9 mouse cellular contexts compared by ENCODE assay signal in genomic region chr5:120143941-120144340, GRCm38 (mm10). TPM values are rescaled to one million over a fixed set of nuclear protein-coding genes. Genes with fewer than 3 reads are reported as not detected.
DNase-seq lines count a peak whose midpoint lies in the region; ATAC-seq and TF ChIP-seq lines count a peak whose summit lies in the region.
"Had no signal": no experiment of that assay in that cellular context is flagged by ENCODE, and none has a peak within 500 bp of the region (broad histone marks: within the 10 kb centered on the region; RNA-seq: fewer than 3 reads in every experiment).

No protein-coding gene starts in this region.

- no peak for TF ChIP-seq EP300 in liver, embryonic 14.5 days (IDR thresholded peaks at IDR 0.05; ENCODE audit: low read depth)

- DNase-seq in kidney, postnatal 0 days (ENCODE audit: low spot score) = no peak
- no peak for DNase-seq in kidney, postnatal 14 days
- DNase-seq in B cell, adult 2 months = peak; percentile 44 to 54
- peak; percentile 47 for DNase-seq in ES-CJ7 (ENCODE audit: low read depth, low spot score)
- DNase-seq in liver, embryonic 14.5 days (ENCODE audit: low read depth in 3 of 3, low spot score in 3 of 3) = no peak
- DNase-seq in right cerebral cortex, postnatal 25 days = no peak
- no peak for DNase-seq in left cerebral cortex, postnatal 25 days (ENCODE audit: low spot score in 2 of 2)

- no peak overlapping the region for H3K4me3 ChIP-seq in kidney, postnatal 0 days (replicated peaks; ENCODE audit: low read depth, low read length)
- H3K4me3 ChIP-seq in liver, embryonic 14.5 days (ENCODE audit: insufficient read depth in 1 of 2, low read depth in 2 of 2, low read length in 2 of 2) = no peak overlapping the region
- H3K4me3 ChIP-seq: heart, embryonic 10.5 days had no signal

- WGBS in kidney, postnatal 0 days = 68% methylated on average over 7 of the region's 7 CpGs
- 50% methylated on average over 7 of the region's 7 CpGs for WGBS in liver, embryonic 14.5 days (ENCODE audit: insufficient replicate concordance)

- no peaks in the 10 kb centered on the region for H3K9me3 ChIP-seq in kidney, postnatal 0 days (replicated peaks; ENCODE audit: low read length)
- H3K9me3 ChIP-seq in liver, embryonic 14.5 days (ENCODE audit: control insufficient read depth, low read length) = no peaks in the 10 kb centered on the region
- H3K9me3 ChIP-seq: heart, embryonic 10.5 days had no signal

- peak; percentile 58 for TF ChIP-seq CTCF in kidney, postnatal 0 days (IDR thresholded peaks at IDR 0.05; ENCODE audit: low read depth)
- TF ChIP-seq CTCF in liver, embryonic 14.5 days (IDR thresholded peaks at IDR 0.05; ENCODE audit: low read depth) = peak; percentile 92

- intact Hi-C loops in left cerebral cortex, postnatal 25 days (cut with DNase I) = no loop called here

- no peak overlapping the region for H3K9ac ChIP-seq in kidney, postnatal 0 days (ENCODE audit: low read depth, low read length)
- H3K9ac ChIP-seq in liver, embryonic 14.5 days (replicated peaks) = no peak overlapping the region

- H3K36me3 ChIP-seq in kidney, postnatal 0 days (ENCODE audit: insufficient read depth, low read length) = peaks cover 18% of the 10 kb centered on the region
- peaks cover 8% of the 10 kb centered on the region for H3K36me3 ChIP-seq in liver, embryonic 14.5 days (replicated peaks; ENCODE audit: control insufficient read depth, insufficient read depth, low read depth)

- H3K27me3 ChIP-seq in kidney, postnatal 0 days (ENCODE audit: insufficient read depth, low read length) = no peaks in the 10 kb centered on the region
- no peaks in the 10 kb centered on the region for H3K27me3 ChIP-seq in liver, embryonic 14.5 days (ENCODE audit: control insufficient read depth, insufficient read depth, low read length)

- no peak overlapping the region for H3K4me2 ChIP-seq in kidney, postnatal 0 days (ENCODE audit: low read length)
- no peak overlapping the region for H3K4me2 ChIP-seq in liver, embryonic 14.5 days (ENCODE audit: low read depth)

- no peak overlapping the region for H3K27ac ChIP-seq in kidney, postnatal 0 days
- no peak overlapping the region; the same call in 1 of the 2 replicates for H3K27ac ChIP-seq in liver, embryonic 14.5 days

- no peaks in the 10 kb centered on the region for H3K4me1 ChIP-seq in kidney, postnatal 0 days (replicated peaks; ENCODE audit: insufficient read depth, low read length)
- H3K4me1 ChIP-seq in liver, embryonic 14.5 days (replicated peaks; ENCODE audit: control insufficient read depth in 2 of 2, insufficient read depth in 2 of 2, low read length in 1 of 2) = peaks cover 3 to 5% of the 10 kb centered on the region in 2 experiments

- ATAC-seq in kidney, postnatal 0 days (replicated peaks; ENCODE audit: low FRiP score, low read depth) = no peak
- no peak for ATAC-seq in liver, embryonic 14.5 days (ENCODE audit: insufficient read depth)
- no peak for ATAC-seq in frontal cortex, adult (ENCODE audit: low TSS enrichment)

RNA-seq across cellular contexts. Expression of gene Rbm19, which starts 27.7 kb away (rescaled TPM):
- 16.6 and 17.7 TPM in 2 replicates for polyA plus RNA-seq in kidney, postnatal 0 days (2015; fragmentation: Nextera tagmentation; extraction: Ambion mirVana)
- 6.7 and 6.8 TPM in 2 replicates for polyA plus RNA-seq in liver, embryonic 14.5 days (2012; rRNA removed)
- polyA plus RNA-seq in liver, embryonic 14.5 days (2014; fragmentation: Nextera tagmentation; extraction: Ambion mirVana) = 10.9 and 11.1 TPM in 2 replicates
- total RNA-seq in left cerebral cortex, postnatal 25 days (2021) = 10 to 100 TPM; 20.1 to 24.7 TPM

Comparison
In these comparisons a context has a peak if more than half of its experiments do, and no peak if none do; other contexts are left out.
1. DNase-seq: peak in B cell, adult 2 months (2 of 2) and ES-CJ7 (single experiment); none in kidney, postnatal 0 days (single experiment), kidney, postnatal 14 days (single experiment), liver, embryonic 14.5 days (0 of 3), right cerebral cortex, postnatal 25 days (single experiment) and left cerebral cortex, postnatal 25 days (0 of 2).